Mouse (Mus musculus): ENCODE measurements at regions not wholly inside any gene's neighbourhood (a gene's known extent, or its start where the extent isn't known, plus 50 kb on each side); places are given as distances from the start of the nearest gene placed in this dataset.

- no peak overlapping the region for H3K27ac ChIP-seq (ENCODE audit: low read length)
- no peaks in the 10 kb centered on the region for H3K27me3 ChIP-seq (ENCODE audit: insufficient read depth, low read length)
- no peak overlapping the region for H3K4me2 ChIP-seq (replicated peaks; ENCODE audit: low read depth, low read length)
- ATAC-seq (ENCODE audit: low FRiP score, low TSS enrichment), result no peak
- H3K9me3 ChIP-seq (ENCODE audit: low read length), result no peaks in the 10 kb centered on the region
- WGBS, result 73% methylated on average over 1 of the region's 1 CpGs
- H3K4me3 ChIP-seq (ENCODE audit: low read length), result no peak overlapping the region
- H3K4me1 ChIP-seq (ENCODE audit: insufficient read depth, low read length), result no peaks in the 10 kb centered on the region
- H3K36me3 ChIP-seq (ENCODE audit: insufficient read depth, low read length), result no peaks in the 10 kb centered on the region
- H3K9ac ChIP-seq (replicated peaks; ENCODE audit: low read length), result no peak overlapping the region
Observed at GRCm38 (mm10) chr15:25305801-25306200, 107.8 kb downstream of the Basp1 start.

GRCm38 (mm10) chr15:25303379-25303778 lies 110.2 kb downstream of the Basp1 start:
- Histone ChIP-seq H3K4me3 (ENCODE audit: low read length) (no peak overlapping the region), H3K27me3 (ENCODE audit: insufficient read depth, low read length) (no peaks in the 10 kb centered on the region), H3K36me3 (ENCODE audit: insufficient read depth, low read length) (no peaks in the 10 kb centered on the region), H3K9me3 (ENCODE audit: low read length) (no peaks in the 10 kb centered on the region), H3K9ac (replicated peaks; ENCODE audit: low read length) (no peak overlapping the region), H3K4me2 (replicated peaks; ENCODE audit: low read depth, low read length) (no peak overlapping the region), H3K4me1 (ENCODE audit: insufficient read depth, low read length) (no peaks in the 10 kb centered on the region), H3K27ac (ENCODE audit: low read length) (no peak overlapping the region)
- no peak for ATAC-seq (ENCODE audit: low FRiP score, low TSS enrichment)
- 79% methylated on average over 3 of the region's 3 CpGs for whole genome bisulfite sequencing

GRCm38 (mm10) chr15:25302671-25303294 lies 110.8 kb downstream of the Basp1 start:
- no peak overlapping the region for H3K4me2 ChIP-seq (replicated peaks; ENCODE audit: low read depth, low read length)
- no peaks in the 10 kb centered on the region for H3K27me3 ChIP-seq (ENCODE audit: insufficient read depth, low read length)
- ATAC-seq (ENCODE audit: low FRiP score, low TSS enrichment), result no peak
- no peaks in the 10 kb centered on the region for H3K36me3 ChIP-seq (ENCODE audit: insufficient read depth, low read length)
- H3K9me3 ChIP-seq (ENCODE audit: low read length), result no peaks in the 10 kb centered on the region
- H3K4me1 ChIP-seq (ENCODE audit: insufficient read depth, low read length), result no peaks in the 10 kb centered on the region
- no peak overlapping the region for H3K9ac ChIP-seq (replicated peaks; ENCODE audit: low read length)
- H3K27ac ChIP-seq (ENCODE audit: low read length), result no peak overlapping the region
- WGBS, result 52% methylated on average over 8 of the region's 8 CpGs
- H3K4me3 ChIP-seq (ENCODE audit: low read length), result no peak overlapping the region

GRCm38 (mm10) chr15:25301810-25302209 lies 111.8 kb downstream of the Basp1 start:
- Histone ChIP-seq H3K36me3 (ENCODE audit: insufficient read depth, low read length) (no peaks in the 10 kb centered on the region), H3K9me3 (ENCODE audit: low read length) (no peaks in the 10 kb centered on the region), H3K4me1 (ENCODE audit: insufficient read depth, low read length) (no peaks in the 10 kb centered on the region), H3K4me2 (replicated peaks; ENCODE audit: low read depth, low read length) (no peak overlapping the region), H3K27ac (ENCODE audit: low read length) (no peak overlapping the region), H3K4me3 (ENCODE audit: low read length) (no peak overlapping the region), H3K27me3 (ENCODE audit: insufficient read depth, low read length) (no peaks in the 10 kb centered on the region), H3K9ac (replicated peaks; ENCODE audit: low read length) (no peak overlapping the region)
- 69% methylated on average over 3 of the region's 3 CpGs for WGBS
- no peak for ATAC-seq (ENCODE audit: low FRiP score, low TSS enrichment)

GRCm38 (mm10) chr15:25297278-25297677 lies 116.3 kb downstream of the Basp1 start:
- no peaks in the 10 kb centered on the region for H3K4me1 ChIP-seq (ENCODE audit: insufficient read depth, low read length)
- WGBS, result 83% methylated on average over 5 of the region's 5 CpGs
- H3K27ac ChIP-seq (ENCODE audit: low read length), result no peak overlapping the region

GRCm38 (mm10) chr15:25296714-25297113 lies 116.8 kb downstream of the Basp1 start:
- H3K9me3 ChIP-seq (ENCODE audit: low read length), result no peaks in the 10 kb centered on the region
- H3K4me2 ChIP-seq (replicated peaks; ENCODE audit: low read depth, low read length), result no peak overlapping the region
- H3K27ac ChIP-seq (ENCODE audit: low read length), result no peak overlapping the region
- WGBS, result 87% methylated on average over 11 of the region's 11 CpGs
- H3K4me1 ChIP-seq (ENCODE audit: insufficient read depth, low read length), result no peaks in the 10 kb centered on the region
- H3K9ac ChIP-seq (replicated peaks; ENCODE audit: low read length), result no peak overlapping the region
- no peak for ATAC-seq (ENCODE audit: low FRiP score, low TSS enrichment)
- H3K36me3 ChIP-seq (ENCODE audit: insufficient read depth, low read length), result no peaks in the 10 kb centered on the region
- H3K4me3 ChIP-seq (ENCODE audit: low read length), result no peak overlapping the region
- no peaks in the 10 kb centered on the region; the same call in 1 of the 2 replicates for H3K27me3 ChIP-seq (ENCODE audit: insufficient read depth, low read length)

More at GRCm38 (mm10) chr15:25297278-25297677, 116.3 kb downstream of the Basp1 start:
- Histone ChIP-seq H3K9ac (replicated peaks; ENCODE audit: low read length) (no peak overlapping the region), H3K9me3 (ENCODE audit: low read length) (no peaks in the 10 kb centered on the region), H3K4me2 (replicated peaks; ENCODE audit: low read depth, low read length) (no peak overlapping the region), H3K27me3 (ENCODE audit: insufficient read depth, low read length) (no peaks in the 10 kb centered on the region; the same call in 1 of the 2 replicates), H3K36me3 (ENCODE audit: insufficient read depth, low read length) (no peaks in the 10 kb centered on the region), H3K4me3 (ENCODE audit: low read length) (no peak overlapping the region)
- no peak for ATAC-seq (ENCODE audit: low FRiP score, low TSS enrichment)

- H3K9ac ChIP-seq (replicated peaks; ENCODE audit: low read length), result no peak overlapping the region
- no peak overlapping the region for H3K4me3 ChIP-seq (ENCODE audit: low read length)
- 97% methylated on average over 6 of the region's 6 CpGs for WGBS
- H3K36me3 ChIP-seq (ENCODE audit: insufficient read depth, low read length), result no peaks in the 10 kb centered on the region
- H3K27ac ChIP-seq (ENCODE audit: low read length), result no peak overlapping the region
- H3K27me3 ChIP-seq (ENCODE audit: insufficient read depth, low read length), result no peaks in the 10 kb centered on the region; the same call in 1 of the 2 replicates
- H3K9me3 ChIP-seq (ENCODE audit: low read length), result no peaks in the 10 kb centered on the region
- no peak overlapping the region for H3K4me2 ChIP-seq (replicated peaks; ENCODE audit: low read depth, low read length)
- H3K4me1 ChIP-seq (ENCODE audit: insufficient read depth, low read length), result no peaks in the 10 kb centered on the region
- no peak for ATAC-seq (ENCODE audit: low FRiP score, low TSS enrichment)
Observed at GRCm38 (mm10) chr15:25295753-25296152, 117.8 kb downstream of the Basp1 start.

GRCm38 (mm10) chr15:25291231-25291691 lies 122.3 kb downstream of the Basp1 start:
- no peak overlapping the region for H3K27ac ChIP-seq (ENCODE audit: low read length)
- H3K9me3 ChIP-seq (ENCODE audit: low read length), result no peaks in the 10 kb centered on the region
- no peaks in the 10 kb centered on the region for H3K4me1 ChIP-seq (ENCODE audit: insufficient read depth, low read length)
- no peaks in the 10 kb centered on the region; the same call in 1 of the 2 replicates for H3K27me3 ChIP-seq (ENCODE audit: insufficient read depth, low read length)
- no peak overlapping the region for H3K4me2 ChIP-seq (replicated peaks; ENCODE audit: low read depth, low read length)
- no peaks in the 10 kb centered on the region for H3K36me3 ChIP-seq (ENCODE audit: insufficient read depth, low read length)
- no peak overlapping the region for H3K4me3 ChIP-seq (ENCODE audit: low read length)
- 75% methylated on average over 10 of the region's 10 CpGs for WGBS
- ATAC-seq (ENCODE audit: low FRiP score, low TSS enrichment), result no peak
- H3K9ac ChIP-seq (replicated peaks; ENCODE audit: low read length), result no peak overlapping the region

GRCm38 (mm10) chr15:25287850-25288249 lies 125.7 kb downstream of the Basp1 start:
- H3K4me1 ChIP-seq (ENCODE audit: insufficient read depth, low read length), result peaks cover 3% of the 10 kb centered on the region; the same call in 1 of the 2 replicates

GRCm38 (mm10) chr15:25284354-25285199 lies 129.0 kb downstream of the Basp1 start:
- Histone ChIP-seq H3K4me3 (ENCODE audit: low read length) (no peak overlapping the region), H3K9me3 (ENCODE audit: low read length) (no peaks in the 10 kb centered on the region), H3K9ac (replicated peaks; ENCODE audit: low read length) (no peak overlapping the region), H3K4me2 (replicated peaks; ENCODE audit: low read depth, low read length) (peak overlapping the region; percentile 1; the same call in 1 of the 2 replicates), H3K4me1 (ENCODE audit: insufficient read depth, low read length) (peaks cover 3% of the 10 kb centered on the region; the same call in 1 of the 2 replicates), H3K36me3 (ENCODE audit: insufficient read depth, low read length) (no peaks in the 10 kb centered on the region), H3K27ac (ENCODE audit: low read length) (no peak overlapping the region), H3K27me3 (ENCODE audit: insufficient read depth, low read length) (peaks cover 12% of the 10 kb centered on the region)
- WGBS, result 22% methylated on average over 17 of the region's 17 CpGs
- ATAC-seq (ENCODE audit: low FRiP score, low TSS enrichment), result peak; percentile 57; the same call in 1 of the 2 replicates

More at GRCm38 (mm10) chr15:25287850-25288249, 125.7 kb downstream of the Basp1 start:
- peaks cover 11% of the 10 kb centered on the region for H3K27me3 ChIP-seq (ENCODE audit: insufficient read depth, low read length)
- no peaks in the 10 kb centered on the region for H3K9me3 ChIP-seq (ENCODE audit: low read length)
- no peak for ATAC-seq (ENCODE audit: low FRiP score, low TSS enrichment)
- H3K27ac ChIP-seq (ENCODE audit: low read length), result no peak overlapping the region
- H3K36me3 ChIP-seq (ENCODE audit: insufficient read depth, low read length), result no peaks in the 10 kb centered on the region
- no peak overlapping the region for H3K9ac ChIP-seq (replicated peaks; ENCODE audit: low read length)
- H3K4me2 ChIP-seq (replicated peaks; ENCODE audit: low read depth, low read length), result no peak overlapping the region
- no peak overlapping the region for H3K4me3 ChIP-seq (ENCODE audit: low read length)
- 35% methylated on average over 3 of the region's 3 CpGs for WGBS
